Mouse (Mus musculus): ENCODE data around the gene Clstn1. TPM values are rescaled to one million over a fixed set of nuclear protein-coding genes. Genes with fewer than 3 reads are reported as not detected.
A peak's percentile ranks its signal among the peaks of the same experiment; 100 is the strongest.

Clstn1 gene
- total RNA-seq, 4 experiments from 2014 or later: 106 to 164 (median 136) TPM

GRCm38 (mm10) chr4:149635915-149636415, 49.7 kb downstream of the Clstn1 start:
- DNase-seq: no peak

DNA sequence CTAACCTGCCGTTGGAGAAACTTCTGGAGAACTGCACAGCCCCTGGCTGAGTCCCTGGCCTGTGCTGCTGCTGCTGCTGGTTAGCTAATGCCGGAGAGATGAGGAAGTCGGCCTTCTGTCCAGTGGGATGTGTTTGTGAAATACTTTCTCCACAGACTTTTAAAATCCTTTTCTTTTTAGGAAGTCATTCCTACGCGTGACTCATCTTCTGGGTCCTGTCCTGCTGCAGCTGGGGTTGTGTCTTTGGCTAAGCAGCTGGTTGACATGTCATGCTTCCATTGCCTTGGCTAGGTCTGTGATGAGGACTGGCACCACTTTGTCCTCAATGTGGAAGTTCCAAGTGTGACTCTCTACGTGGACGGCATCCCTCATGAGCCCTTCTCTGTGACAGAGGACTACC, 51.7 kb downstream of the Clstn1 start:
- DNase-seq: no peak

GRCm38 (mm10) chr4:149640831-149641230, 54.6 kb downstream of the Clstn1 start:
- no peak for DNase-seq

- no peak for DNase-seq
These were observed 55.1 kb downstream of the Clstn1 start for GRCm38 (mm10) chr4:149641400-149641799.

- no peak for DNase-seq
These were observed 55.7 kb downstream of the Clstn1 start for GRCm38 (mm10) chr4:149641956-149642355.

GRCm38 (mm10) chr4:149645761-149646160, 59.5 kb downstream of the Clstn1 start:
- DNase-seq: no peak

- DNase-seq: no peak
These were observed 62.0 kb downstream of the Clstn1 start for GRCm38 (mm10) chr4:149648031-149648805.

DNA sequence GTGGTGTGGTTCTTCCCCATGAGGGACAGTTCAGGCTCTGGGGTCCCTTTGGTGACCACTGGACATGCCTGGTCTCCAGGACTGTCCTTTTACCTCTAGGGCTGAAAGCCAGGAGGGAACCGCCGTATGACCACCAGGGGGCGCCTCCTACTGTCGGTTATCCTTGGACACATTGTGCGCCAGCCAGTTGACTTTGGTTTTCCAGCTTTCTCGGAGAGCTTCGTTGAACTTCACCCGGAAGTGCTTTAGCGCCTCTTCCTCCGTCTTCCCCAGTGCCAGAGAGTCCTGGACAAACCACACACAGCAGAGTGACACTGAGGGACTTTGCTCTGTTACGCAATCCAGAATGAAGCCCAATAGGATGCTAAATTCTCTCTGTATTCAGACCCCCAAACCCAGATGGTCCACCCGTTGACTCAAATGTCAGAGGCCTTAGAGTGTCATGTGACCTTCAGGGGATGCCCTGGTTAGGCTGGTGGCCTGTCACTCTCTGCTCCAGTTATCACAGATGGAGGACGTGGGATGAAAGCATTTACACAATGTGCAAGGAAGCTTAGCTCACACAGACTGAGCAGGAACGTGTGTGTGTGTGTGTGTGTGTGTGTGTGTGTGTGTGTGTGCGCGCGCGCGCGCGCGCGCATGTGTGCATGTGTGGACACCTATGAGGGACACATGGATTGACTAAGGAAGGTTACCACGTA, 64.4 kb downstream of the Clstn1 start:
- peak; percentile 60 for DNase-seq

GRCm38 (mm10) chr4:149654232-149654631, 68.0 kb downstream of the Clstn1 start:
- no peak for DNase-seq

DNA sequence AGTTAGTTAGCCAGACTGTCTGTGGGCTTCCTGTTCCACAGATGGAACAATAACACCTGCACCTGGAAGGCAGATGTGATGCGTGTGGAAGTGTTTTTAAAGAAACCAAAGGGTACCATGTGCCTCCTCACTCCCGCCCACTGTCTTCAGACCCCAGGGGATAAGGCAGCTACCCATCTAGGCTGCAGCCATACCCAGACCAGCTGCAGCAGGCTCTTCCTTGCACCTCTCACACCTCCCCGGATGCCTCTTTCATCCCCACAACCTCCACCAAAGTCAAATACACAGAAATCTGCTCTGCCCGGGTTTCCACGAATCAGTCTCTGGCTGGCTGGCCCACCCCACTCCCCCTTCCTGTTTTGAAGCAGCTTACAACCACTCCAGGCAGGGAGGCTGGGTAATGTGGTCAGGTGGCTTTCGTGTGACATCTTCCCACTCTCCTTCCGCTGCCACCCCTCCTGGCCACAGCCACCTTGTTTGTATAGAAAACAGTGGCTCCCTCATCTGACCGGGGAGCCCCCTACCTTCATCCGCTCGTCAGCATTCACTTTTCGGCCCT, 71.7 kb downstream of the Clstn1 start:
- no peak for DNase-seq

DNA sequence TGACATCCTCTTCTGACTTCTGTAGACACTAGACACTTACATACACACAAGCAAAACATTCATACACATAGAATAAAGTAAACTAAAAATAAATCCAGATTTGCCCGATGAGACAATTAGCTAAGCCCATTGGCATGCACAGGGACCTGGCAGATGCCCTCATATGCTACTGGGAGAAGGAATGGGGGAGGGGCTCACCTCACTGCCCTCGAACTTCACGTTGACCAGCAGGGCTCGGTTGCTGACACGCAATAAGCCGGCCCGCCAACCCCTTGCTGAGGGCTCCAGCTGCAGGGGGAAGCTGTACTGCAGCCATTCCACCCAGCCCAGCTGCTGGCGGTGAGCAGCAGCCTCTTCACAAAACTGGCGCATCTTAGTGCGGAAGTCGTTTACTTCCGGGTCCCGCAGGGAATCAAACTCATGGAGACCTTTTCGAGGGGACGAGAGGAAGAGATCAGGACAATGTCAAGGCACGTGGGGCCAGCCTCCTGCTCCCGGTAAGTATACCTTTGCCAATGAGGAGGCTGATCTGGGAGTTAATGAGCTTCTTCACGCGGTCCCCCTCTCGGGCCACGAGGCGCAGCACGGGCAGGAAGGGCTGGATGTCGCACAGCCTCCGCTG, 73.3 kb downstream of the Clstn1 start:
- DNase-seq: no peak

DNA sequence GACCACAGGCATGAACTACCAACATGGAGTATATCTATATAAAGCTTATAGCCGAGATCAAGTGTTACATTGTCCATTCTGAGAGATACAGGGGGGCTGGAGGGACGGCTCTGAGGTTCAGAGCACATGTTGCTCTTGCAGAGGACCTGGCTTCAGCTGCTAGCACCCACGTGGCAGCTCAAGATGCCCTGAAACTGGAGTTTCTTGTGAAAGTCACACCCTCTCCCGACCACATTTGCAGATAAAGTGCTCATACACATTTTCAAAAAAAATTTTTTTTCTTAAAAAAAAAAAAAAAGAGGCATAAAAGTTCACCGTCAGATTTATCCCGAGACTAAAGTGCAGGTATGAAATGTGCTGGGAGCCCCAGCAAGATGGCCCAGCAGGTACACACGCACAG, 74.3 kb downstream of the Clstn1 start:
- DNase-seq: no peak

- no peak for DNase-seq
These were observed 75.8 kb downstream of the Clstn1 start for GRCm38 (mm10) chr4:149661967-149662589.

- DNase-seq: no peak
These were observed 77.7 kb downstream of the Clstn1 start for GRCm38 (mm10) chr4:149663849-149664503.

DNA sequence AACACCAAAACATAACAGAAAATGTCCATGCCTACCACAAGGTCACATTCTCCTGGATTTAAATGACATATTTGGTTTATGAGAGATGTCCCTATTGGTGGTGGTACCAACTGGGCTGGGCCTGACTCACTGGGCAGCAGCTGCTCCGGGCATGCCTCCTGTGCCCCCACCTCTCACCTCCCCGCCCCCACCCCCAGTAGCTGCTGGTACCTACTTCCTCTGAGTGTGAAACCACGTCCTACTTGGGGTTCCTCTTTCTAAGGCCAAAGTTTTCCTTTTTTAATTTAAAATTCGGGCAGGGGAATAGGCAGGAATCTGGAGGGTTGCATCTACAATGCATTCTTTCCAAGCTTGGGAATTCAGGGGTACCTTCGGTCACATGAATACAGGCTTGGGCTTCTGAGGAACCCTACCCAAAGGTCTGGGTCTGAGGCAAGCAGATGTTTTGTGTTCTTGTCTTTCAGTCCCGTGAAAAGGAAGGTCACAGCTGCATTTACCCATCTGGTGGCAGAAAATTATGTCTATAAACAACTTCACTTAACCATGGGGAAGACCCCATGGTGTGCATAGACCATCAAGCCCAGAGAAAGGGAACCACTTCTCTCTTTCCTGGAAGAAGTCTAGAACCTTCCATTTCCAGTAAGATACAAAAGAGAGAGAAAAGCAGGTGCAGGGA, 78.9 kb downstream of the Clstn1 start:
- no peak for DNase-seq

GRCm38 (mm10) chr4:149665692-149666090, 79.4 kb downstream of the Clstn1 start:
- no peak for DNase-seq

GRCm38 (mm10) chr4:149671175-149671574, 84.9 kb downstream of the Clstn1 start:
- DNase-seq: no peak

DNA sequence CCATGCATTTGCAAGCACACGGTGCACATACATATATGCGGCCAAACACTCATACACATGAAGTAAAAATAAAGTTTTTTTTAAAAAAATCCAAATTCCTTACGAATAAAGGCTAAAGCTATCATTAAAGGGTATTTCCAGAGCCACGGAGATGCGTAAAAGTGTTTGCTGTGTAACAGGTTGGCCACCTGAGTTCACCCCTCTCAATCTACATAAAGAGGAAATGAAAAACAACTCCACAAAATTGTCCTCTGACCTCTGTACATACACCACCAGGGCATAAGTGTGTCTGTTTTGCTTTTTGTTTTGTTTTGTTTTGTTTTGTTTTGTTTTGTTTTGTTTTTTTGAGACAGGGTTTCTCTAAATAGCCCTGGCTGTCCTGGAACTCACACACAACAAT, 86.5 kb downstream of the Clstn1 start:
- DNase-seq: no peak

GRCm38 (mm10) chr4:149674814-149675377, 88.6 kb downstream of the Clstn1 start:
- no peak for DNase-seq

GRCm38 (mm10) chr4:149675378-149676261, 89.4 kb downstream of the Clstn1 start:
- peak; percentile 67 for DNase-seq

All from adrenal gland, adult 8-10 months (tissue).